Mouse (Mus musculus) bone marrow, adult 2 months (tissue): ENCODE results near the gene Dph6. TPM values are rescaled to one million over a fixed set of nuclear protein-coding genes. Genes with fewer than 3 reads are reported as not detected.

ENCODE experiments used
- H3K27ac ChIP-seq: fragments of 200-500 bp; 2 replicates; pipeline ENCODE4 v1.5.1; 2012; ENCODE audit warnings: low read depth, mild to moderate bottlenecking, control low read depth, inconsistent platforms, low read length; ENCODE audit not compliant: control insufficient read depth, poor library complexity, insufficient read depth
- H3K4me1 ChIP-seq: fragments of 200-500 bp; 2 replicates; pipeline ENCODE4 v1.6.1; 2011; ENCODE audit warnings: low read length; ENCODE audit not compliant: control insufficient read depth, insufficient read depth
- H3K4me3 ChIP-seq: fragments of 200-500 bp; replicated peaks from 2 replicates; pipeline ENCODE3; 2011; ENCODE audit warnings: mild to moderate bottlenecking, low read depth, low read length, control low read depth; ENCODE audit not compliant: control insufficient read depth
- CTCF ChIP-seq: fragments of 200-500 bp; IDR thresholded peaks from 2 replicates; pipeline ENCODE4 v1.5.1; 2011; ENCODE audit warnings: low read length, control low read depth; ENCODE audit not compliant: control insufficient read depth, insufficient read depth
- POLR2A ChIP-seq: fragments of 200-500 bp; IDR thresholded peaks from 2 replicates; pipeline ENCODE4 v1.6.1; 2011; ENCODE audit warnings: low read depth, mild to moderate bottlenecking, control low read depth, low read length, borderline replicate concordance; ENCODE audit not compliant: control insufficient read depth
- WGBS: fragments of 180-500 bp; shearing (Covaris S2); methylation state at CpG from one replicate; pipeline ENCODE4 v1.1.7; 2018; 5-methylcytosine and 5-hydroxymethylcytosine counted together
- polyA plus RNA-seq: library from polyadenylated mRNA; stranded (reverse); fragments of >200 nt; gene quantifications from 2 replicates; pipeline ENCODE4 v1.2.4, GENCODE M21; 2011; ENCODE audit warnings: low replicate concordance; ENCODE audit not compliant: missing spikeins, insufficient read depth, insufficient read length

Dph6 gene
- polyA plus RNA-seq, 1 experiment = 6.9 TPM

GRCm38 (mm10) chr2:114520414-114520813 lies 134.3 kb downstream of the Dph6 start:
- H3K27ac ChIP-seq = no peak overlapping the region
- H3K4me3 ChIP-seq = no peak overlapping the region
- H3K4me1 ChIP-seq = no peaks in the 10 kb centered on the region
- TF ChIP-seq POLR2A = no peak
- 85% methylated on average over 5 of the region's 5 CpGs for WGBS

- H3K4me3 ChIP-seq = no peak overlapping the region
These were observed 134.9 kb downstream of the Dph6 start for GRCm38 (mm10) chr2:114519907-114520306.

GRCm38 (mm10) chr2:114492398-114492797 lies 162.4 kb downstream of the Dph6 start:
- TF ChIP-seq POLR2A = no peak
- TF ChIP-seq CTCF = no peak
- WGBS = 47% methylated on average over 3 of the region's 3 CpGs

More at GRCm38 (mm10) chr2:114519907-114520306, 134.9 kb downstream of the Dph6 start:
- Histone ChIP-seq H3K27ac (no peak overlapping the region), H3K4me1 (no peaks in the 10 kb centered on the region)
- 83% methylated on average over 3 of the region's 3 CpGs for WGBS
- TF ChIP-seq POLR2A = no peak
- TF ChIP-seq CTCF = no peak

GRCm38 (mm10) chr2:114491907-114492306 lies 162.9 kb downstream of the Dph6 start:
- no peak for TF ChIP-seq CTCF
- no peak for TF ChIP-seq POLR2A
- 6% methylated on average over 3 of the region's 3 CpGs for WGBS

More at GRCm38 (mm10) chr2:114492398-114492797, 162.4 kb downstream of the Dph6 start:
- no peak overlapping the region for H3K27ac ChIP-seq
- H3K4me3 ChIP-seq = no peak overlapping the region
- H3K4me1 ChIP-seq = no peaks in the 10 kb centered on the region

GRCm38 (mm10) chr2:114486980-114487379 lies 167.8 kb downstream of the Dph6 start:
- TF ChIP-seq CTCF (no peak), POLR2A (no peak)
- H3K4me1 ChIP-seq = no peaks in the 10 kb centered on the region
- H3K27ac ChIP-seq = no peak overlapping the region

More at GRCm38 (mm10) chr2:114491907-114492306, 162.9 kb downstream of the Dph6 start:
- H3K27ac ChIP-seq = no peak overlapping the region
- H3K4me3 ChIP-seq = no peak overlapping the region
- H3K4me1 ChIP-seq = no peaks in the 10 kb centered on the region

More at GRCm38 (mm10) chr2:114486980-114487379, 167.8 kb downstream of the Dph6 start:
- no peak overlapping the region for H3K4me3 ChIP-seq
